Mouse (Mus musculus): ENCODE data around the gene Neurl4.
"Not testable (repeated sequence)": the region's sequence is repeated elsewhere in the genome, so short reads cannot be mapped to it uniquely, and the experiment has no call there.

The Neurl4 gene

DNA sequence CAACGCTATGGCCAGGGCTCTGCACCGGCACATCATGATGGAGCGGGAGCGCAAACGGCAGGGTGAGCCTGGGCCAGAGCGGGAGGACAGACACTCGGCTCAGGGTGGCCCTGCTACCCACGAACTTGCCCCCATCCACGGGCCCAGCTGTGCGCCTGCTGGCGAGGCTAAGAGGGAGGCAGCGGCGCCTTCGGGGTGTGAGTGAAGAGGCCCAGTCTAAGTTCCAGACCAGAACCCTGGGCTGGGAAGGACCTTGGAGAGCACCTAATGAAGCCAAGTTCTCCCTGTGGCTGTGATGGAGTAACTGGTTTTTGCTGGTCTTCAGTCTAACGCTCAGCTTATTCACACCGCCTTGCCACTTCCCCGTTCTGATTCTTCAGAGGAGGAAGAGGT is 13.5 kb downstream of the Neurl4 start:
- DNase-seq: no peak

GRCm38 (mm10) chr11:69914917-69915430 is 14.1 kb downstream of the Neurl4 start:
- DNase-seq: no peak

GRCm38 (mm10) chr11:69915667-69916627 is 15.1 kb downstream of the Neurl4 start:
- DNase-seq: no peak

GRCm38 (mm10) chr11:69916652-69917378 is 15.9 kb downstream of the Neurl4 start:
- DNase-seq: not testable (repeated sequence)

DNA sequence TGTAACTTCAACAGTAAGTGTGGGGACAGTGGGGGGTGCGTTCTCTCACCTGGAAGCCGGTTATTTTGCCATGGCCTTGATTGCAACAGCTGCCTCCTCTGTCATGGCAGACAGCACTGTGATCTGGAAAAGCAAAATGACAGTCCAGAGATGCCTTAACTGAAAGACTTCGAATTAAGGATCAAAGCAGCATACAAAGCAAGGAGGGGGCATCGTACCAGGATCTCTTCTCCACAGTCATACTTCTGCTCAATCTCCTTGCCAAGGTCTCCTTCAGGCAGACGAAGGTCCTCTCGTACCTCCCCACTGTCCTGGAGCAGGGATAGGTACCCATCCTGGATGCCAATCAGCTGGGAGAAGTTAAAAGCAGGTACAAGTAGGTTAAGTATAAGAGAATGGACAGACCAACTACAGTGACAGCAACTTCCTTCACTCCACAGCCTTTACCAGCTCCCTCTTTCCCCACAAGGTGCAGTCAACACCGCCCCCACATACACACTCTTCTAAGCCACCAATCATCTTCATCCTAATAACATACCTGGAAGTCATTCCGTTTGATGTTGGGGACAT is 16.6 kb downstream of the Neurl4 start:
- no peak for DNase-seq

DNA sequence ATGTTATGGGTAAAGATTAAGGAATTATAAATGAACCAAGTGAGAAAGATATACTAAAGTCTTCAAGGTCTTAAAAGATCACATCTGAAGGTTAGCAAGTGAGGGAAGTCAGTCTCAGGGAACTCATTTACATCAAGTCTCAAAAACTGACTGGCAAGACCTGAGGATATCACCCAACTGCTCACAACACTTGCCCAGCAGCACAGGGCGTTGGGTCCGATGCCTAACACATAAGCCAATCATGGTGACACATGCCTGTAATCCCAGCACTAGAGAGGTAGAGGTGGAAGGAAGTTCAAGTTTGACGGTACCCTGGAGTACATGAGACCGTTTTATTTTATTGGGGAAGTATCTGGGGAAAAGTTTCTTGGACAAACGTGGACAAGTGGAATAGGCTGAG is 17.2 kb downstream of the Neurl4 start:
- DNase-seq: no peak

DNA sequence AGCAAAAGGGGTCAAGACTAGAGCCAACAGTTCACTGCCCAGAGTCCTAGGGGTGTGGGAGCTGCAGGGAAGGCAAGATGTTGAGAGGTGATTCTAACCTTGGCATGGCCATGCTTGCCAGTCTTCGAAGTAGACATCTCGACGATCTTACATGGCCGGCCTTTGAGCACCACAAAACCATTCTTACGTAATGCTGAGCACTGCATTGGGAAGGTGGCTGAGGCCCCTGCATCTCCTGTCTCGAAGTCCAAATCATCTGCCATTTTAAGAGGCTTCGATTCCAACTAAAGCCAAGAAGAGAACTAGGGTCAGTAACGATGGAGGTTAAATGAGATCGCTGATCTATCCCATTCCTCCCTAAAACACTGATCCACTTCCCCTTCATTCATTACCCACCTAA is 18.2 kb downstream of the Neurl4 start:
- no peak for DNase-seq

- DNase-seq: peak; percentile 64
Observed at GRCm38 (mm10) chr11:69919661-69920265, 18.9 kb downstream of the Neurl4 start.

- DNase-seq: peak; percentile 49
Observed at GRCm38 (mm10) chr11:69920266-69921031, 19.6 kb downstream of the Neurl4 start.

DNA sequence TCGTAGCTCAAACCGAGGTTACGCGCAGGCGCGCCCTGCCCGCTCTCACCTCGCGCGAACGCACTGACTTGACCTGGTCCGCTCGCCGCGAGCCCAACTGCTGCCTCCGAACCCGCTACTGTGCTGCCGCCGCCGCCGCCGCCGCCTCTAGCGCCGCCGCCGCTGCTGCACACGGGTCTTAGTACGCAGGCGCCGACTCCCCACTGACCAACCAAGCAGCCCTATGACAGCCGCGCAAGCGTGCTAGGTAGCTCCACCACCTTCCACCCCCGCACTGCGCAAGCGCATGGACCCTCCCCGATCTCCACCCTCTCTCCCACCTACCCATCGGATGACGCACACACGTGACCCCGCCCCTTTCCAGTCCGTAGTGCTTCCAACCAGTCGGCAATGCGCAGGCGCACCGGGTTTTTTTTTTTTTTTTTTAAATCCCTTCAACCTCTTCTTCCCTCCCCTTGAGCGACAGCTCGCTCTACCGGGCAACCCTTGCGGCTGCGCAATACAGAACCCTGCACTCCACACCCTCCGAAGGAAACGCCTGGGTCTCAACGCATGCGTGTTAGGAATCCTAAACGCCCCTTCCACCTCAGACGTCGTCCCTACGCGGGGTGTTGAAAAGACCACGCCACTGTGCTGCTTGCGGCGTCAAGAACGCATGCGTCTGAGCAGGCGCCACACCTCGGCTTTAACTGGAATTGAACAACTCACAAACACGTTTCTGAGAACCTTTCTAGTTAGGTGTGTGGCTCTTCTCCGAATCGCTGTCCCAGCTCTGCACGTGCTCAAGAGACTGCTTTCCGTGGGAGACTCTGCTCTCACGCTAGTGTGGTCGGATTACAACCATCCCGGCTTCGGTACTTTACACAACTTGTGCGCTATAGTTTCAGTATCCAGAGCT is 20.5 kb downstream of the Neurl4 start, which contains the start of gene Eif5a:
TSS of gene Eif5a (minus strand) at position 845 of the 898 bp plus-strand sequence.
- peak; percentile 100 for DNase-seq

- DNase-seq: no peak
Observed at GRCm38 (mm10) chr11:69922012-69922756, 21.3 kb downstream of the Neurl4 start.

GRCm38 (mm10) chr11:69922796-69923195 is 21.9 kb downstream of the Neurl4 start:
- no peak for DNase-seq

DNA sequence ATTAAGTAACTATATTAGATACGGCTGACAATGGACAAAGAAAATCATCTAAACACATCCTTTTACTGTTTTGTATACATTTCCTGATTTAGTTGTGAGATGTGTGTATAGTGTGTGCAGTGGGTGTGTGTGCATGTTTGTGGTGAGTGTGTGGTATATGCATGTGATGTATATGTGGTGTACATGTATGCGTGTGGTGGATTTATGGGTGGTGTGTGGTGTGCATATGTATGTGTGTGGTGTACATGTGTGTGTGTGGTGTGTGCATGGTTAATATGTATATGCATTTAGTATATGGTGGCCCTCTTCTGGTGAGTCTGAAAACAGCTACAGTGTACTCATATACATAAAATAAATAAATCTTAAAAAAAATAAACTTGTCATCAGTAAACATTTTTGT is 26.6 kb downstream of the Neurl4 start:
- DNase-seq: no peak

- no peak for DNase-seq
Observed at GRCm38 (mm10) chr11:69929712-69930111, 28.8 kb downstream of the Neurl4 start.

- not testable (repeated sequence) for DNase-seq
Observed at GRCm38 (mm10) chr11:69930176-69930575, 29.3 kb downstream of the Neurl4 start.

GRCm38 (mm10) chr11:69930967-69931537 is 30.2 kb downstream of the Neurl4 start:
- no peak for DNase-seq

GRCm38 (mm10) chr11:69931769-69932168 is 30.9 kb downstream of the Neurl4 start:
- no peak for DNase-seq

GRCm38 (mm10) chr11:69932254-69932653 is 31.4 kb downstream of the Neurl4 start:
- no peak for DNase-seq

DNA sequence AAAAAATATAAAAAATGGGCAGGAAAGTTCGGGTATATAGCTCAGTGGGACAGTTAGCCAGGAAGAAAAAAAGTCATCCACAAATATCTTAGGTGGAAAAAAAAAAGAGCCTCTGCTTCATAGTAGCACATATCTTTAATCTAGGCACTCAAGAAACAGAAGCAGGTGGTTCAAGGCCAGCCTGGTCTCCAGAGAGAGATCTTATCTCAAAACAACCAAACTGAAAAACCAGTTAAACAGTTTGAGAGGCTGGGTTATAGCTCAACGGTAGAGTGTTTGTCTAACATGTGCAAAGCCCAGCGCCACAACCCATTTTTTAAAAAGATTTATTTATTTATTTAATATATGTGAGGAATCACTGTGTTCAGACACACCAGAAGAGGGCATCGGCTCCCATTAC is 32.2 kb downstream of the Neurl4 start:
- no peak for DNase-seq

GRCm38 (mm10) chr11:69934169-69934568 is 33.3 kb downstream of the Neurl4 start:
- DNase-seq: peak; percentile 79

Data from layer of hippocampus, adult 9-11 months (tissue).